27 mouse cellular contexts compared by ENCODE assay signal in the genomic region with DNA sequence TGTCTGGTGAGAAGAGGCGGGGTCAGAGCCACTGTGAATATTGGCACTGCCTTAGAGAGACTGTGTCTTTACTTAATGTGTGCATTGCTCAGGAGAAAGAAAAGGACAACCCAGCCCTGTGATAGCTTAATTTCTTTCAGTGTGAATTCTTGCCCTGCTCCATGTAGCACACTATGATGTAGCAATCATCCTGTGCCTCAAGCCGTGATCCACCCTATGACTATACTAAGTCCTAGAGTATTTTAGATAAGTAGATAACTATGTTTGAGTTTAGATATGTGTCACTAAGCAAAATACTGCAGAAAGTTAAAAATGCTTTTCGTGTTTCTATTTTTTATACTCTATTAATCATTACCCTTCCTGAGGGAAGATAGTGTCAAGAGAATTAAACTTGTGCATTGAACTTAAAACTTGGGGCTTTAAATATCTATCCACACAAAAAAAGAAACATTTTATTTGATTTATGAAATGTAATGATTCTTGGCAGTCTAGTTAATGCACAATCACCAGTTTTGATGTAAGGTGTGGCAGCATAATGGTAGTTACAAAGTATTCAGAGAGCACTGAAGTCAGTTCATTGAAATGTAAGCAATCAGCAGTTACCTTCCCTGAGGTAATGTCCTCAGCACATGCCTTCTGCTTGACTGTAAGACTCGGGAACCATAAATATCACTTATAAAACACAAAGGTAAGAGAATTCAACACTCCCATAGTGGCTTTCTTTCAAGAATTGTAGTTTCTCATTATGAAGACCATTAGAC. TPM values are rescaled to one million over a fixed set of nuclear protein-coding genes. Genes with fewer than 3 reads are reported as not detected.
"Had no signal": no experiment of that assay in that cellular context is flagged by ENCODE, and none has a peak within 500 bp of the region (broad histone marks: within the 10 kb centered on the region; RNA-seq: fewer than 3 reads in every experiment).

No protein-coding gene starts in this region.

- H3K27ac ChIP-seq: embryonic facial prominence, embryonic 10.5 days; embryonic facial prominence, embryonic 12.5 days; embryonic facial prominence, embryonic 13.5 days; embryonic facial prominence, embryonic 15.5 days; forebrain, embryonic 10.5 days; forebrain, embryonic 12.5 days; forebrain, embryonic 13.5 days; forebrain, embryonic 15.5 days; gastrocnemius, adult 2 months had no signal

- DNase-seq: cerebellum, adult 18-20 months; cerebellum, adult 2 months; cerebellum, adult 8-10 months; cerebellum, adult 9-10 months; cerebellum, adult 9-11 months; cerebellum, postnatal 10 days; cerebellum, postnatal 14 days; cerebellum, postnatal 25 days; cerebellum, postnatal 36 days; embryo, embryonic 11 days; forebrain, postnatal 0 days; gastrocnemius, adult 2 months; gastrocnemius, postnatal 10 days; gastrocnemius, postnatal 14 days; gastrocnemius, postnatal 25 days; gastrocnemius, postnatal 36 days had no signal

- H3K4me3 ChIP-seq: embryonic facial prominence, embryonic 10.5 days; embryonic facial prominence, embryonic 12.5 days; embryonic facial prominence, embryonic 13.5 days; embryonic facial prominence, embryonic 15.5 days; erythroblast, embryonic 14.5 days; forebrain, embryonic 10.5 days; forebrain, embryonic 12.5 days; forebrain, embryonic 13.5 days; forebrain, embryonic 15.5 days; gastrocnemius, adult 2 months had no signal

- ATAC-seq: forebrain, embryonic 14.5 days; forebrain, embryonic 15.5 days; forebrain, embryonic 16.5 days; forebrain, postnatal 0 days had no signal

- H3K4me1 ChIP-seq: embryonic facial prominence, embryonic 10.5 days; embryonic facial prominence, embryonic 12.5 days; embryonic facial prominence, embryonic 13.5 days; embryonic facial prominence, embryonic 15.5 days; forebrain, embryonic 10.5 days; forebrain, embryonic 12.5 days; forebrain, embryonic 13.5 days had no signal

- H3K9me3 ChIP-seq: embryonic facial prominence, embryonic 10.5 days; embryonic facial prominence, embryonic 12.5 days; embryonic facial prominence, embryonic 13.5 days; embryonic facial prominence, embryonic 15.5 days; forebrain, embryonic 10.5 days; forebrain, embryonic 12.5 days; forebrain, embryonic 13.5 days; forebrain, embryonic 15.5 days had no signal

- H3K27me3 ChIP-seq: embryonic facial prominence, embryonic 12.5 days; embryonic facial prominence, embryonic 13.5 days; embryonic facial prominence, embryonic 15.5 days; forebrain, embryonic 12.5 days; forebrain, embryonic 13.5 days; forebrain, embryonic 15.5 days had no signal

- H3K36me3 ChIP-seq: embryonic facial prominence, embryonic 10.5 days; embryonic facial prominence, embryonic 12.5 days; embryonic facial prominence, embryonic 13.5 days; embryonic facial prominence, embryonic 15.5 days; forebrain, embryonic 10.5 days; forebrain, embryonic 12.5 days; forebrain, embryonic 15.5 days had no signal

- H3K9ac ChIP-seq: embryonic facial prominence, embryonic 12.5 days; embryonic facial prominence, embryonic 13.5 days; embryonic facial prominence, embryonic 15.5 days; forebrain, embryonic 12.5 days; forebrain, embryonic 13.5 days; forebrain, embryonic 15.5 days; forebrain, postnatal 0 days had no signal

- H3K4me2 ChIP-seq: embryonic facial prominence, embryonic 12.5 days; embryonic facial prominence, embryonic 13.5 days; embryonic facial prominence, embryonic 15.5 days; forebrain, embryonic 12.5 days; forebrain, embryonic 13.5 days; forebrain, embryonic 15.5 days had no signal

RNA-seq across cellular contexts. Expression of a gene that starts 22.1 kb away (rescaled TPM):
- polyA plus RNA-seq: erythroblast, embryonic 14.5 days had no signal
